Mouse (Mus musculus): ENCODE measurements around the gene Bola2.

Bola2 gene

GRCm38 (mm10) chr7:126689021-126689420 is 6.2 kb upstream of the Bola2 start:
- no peak for DNase-seq (ENCODE audit: low read depth, low spot score)

- no peak for DNase-seq (ENCODE audit: low read depth, low spot score)
These were observed 4.5 kb upstream of the Bola2 start for GRCm38 (mm10) chr7:126690737-126691136.

GRCm38 (mm10) chr7:126691676-126692075 is 3.5 kb upstream of the Bola2 start:
- DNase-seq (ENCODE audit: low read depth, low spot score): no peak

- no peak for DNase-seq (ENCODE audit: low read depth, low spot score)
These were observed 2.8 kb upstream of the Bola2 start for GRCm38 (mm10) chr7:126692426-126692825.

- DNase-seq (ENCODE audit: low read depth, low spot score): peak; percentile 83
These were observed 1.9 kb upstream of the Bola2 start for GRCm38 (mm10) chr7:126693256-126693655.

- no peak for DNase-seq (ENCODE audit: low read depth, low spot score)
These were observed 1.4 kb upstream of the Bola2 start for GRCm38 (mm10) chr7:126693781-126694180.

GRCm38 (mm10) chr7:126694441-126695051 is 655 bp upstream of the Bola2 start:
- no peak for DNase-seq (ENCODE audit: low read depth, low spot score)

- DNase-seq (ENCODE audit: low read depth, low spot score): peak; percentile 99
These were observed 518 bp downstream of the Bola2 start, which contains the start of gene Slx1b for GRCm38 (mm10) chr7:126695631-126696207. TSS of gene Slx1b (minus strand) at chr7:126695784.

- DNase-seq (ENCODE audit: low read depth, low spot score): no peak
These were observed 1.1 kb downstream of the Bola2 start for GRCm38 (mm10) chr7:126696303-126696702.

- no peak for DNase-seq (ENCODE audit: low read depth, low spot score)
These were observed 1.7 kb downstream of the Bola2 start for GRCm38 (mm10) chr7:126696886-126697285.

GRCm38 (mm10) chr7:126697838-126698237 is 2.6 kb downstream of the Bola2 start:
- DNase-seq (ENCODE audit: low read depth, low spot score): no peak

- no peak for DNase-seq (ENCODE audit: low read depth, low spot score)
These were observed 5.1 kb downstream of the Bola2 start for GRCm38 (mm10) chr7:126700063-126701015.

- peak; percentile 76 for DNase-seq (ENCODE audit: low read depth, low spot score)
These were observed 5.9 kb downstream of the Bola2 start for GRCm38 (mm10) chr7:126701070-126701469.

GRCm38 (mm10) chr7:126701559-126702357 is 6.6 kb downstream of the Bola2 start:
- no peak for DNase-seq (ENCODE audit: low read depth, low spot score)

GRCm38 (mm10) chr7:126702358-126702757 is 7.2 kb downstream of the Bola2 start:
- DNase-seq (ENCODE audit: low read depth, low spot score): no peak

- no peak for DNase-seq (ENCODE audit: low read depth, low spot score)
These were observed 7.9 kb downstream of the Bola2 start for GRCm38 (mm10) chr7:126702861-126703756.

GRCm38 (mm10) chr7:126703757-126704077 is 8.5 kb downstream of the Bola2 start:
- DNase-seq (ENCODE audit: low read depth, low spot score): no peak

GRCm38 (mm10) chr7:126704121-126704980 is 9.2 kb downstream of the Bola2 start:
- DNase-seq (ENCODE audit: low read depth, low spot score): peak; percentile 55

- no peak for DNase-seq (ENCODE audit: low read depth, low spot score)
These were observed 12.4 kb downstream of the Bola2 start, which contains the start of gene Coro1a for GRCm38 (mm10) chr7:126707442-126708174. TSS of gene Coro1a (minus strand) at chr7:126707787.
